Mouse (Mus musculus) adrenal gland, postnatal 14 days (tissue): ENCODE data around the gene Dph5. TPM values are rescaled to one million over a fixed set of nuclear protein-coding genes. Genes with fewer than 3 reads are reported as not detected.
"Not testable (repeated sequence)": the region's sequence is repeated elsewhere in the genome, so short reads cannot be mapped to it uniquely, and the experiment has no call there.

Experiments
- DNase-seq: peaks from one replicate; pipeline ENCODE4 v3.0.0; 2021; ENCODE audit warnings: mixed read lengths
- total RNA-seq: library from RNA; stranded (reverse); gene quantifications from 2 replicates; pipeline ENCODE4 v1.2.3, GENCODE M21; 2021

The Dph5 gene
- total RNA-seq, 1 experiment from 2014 or later: 20.6 TPM

DNA sequence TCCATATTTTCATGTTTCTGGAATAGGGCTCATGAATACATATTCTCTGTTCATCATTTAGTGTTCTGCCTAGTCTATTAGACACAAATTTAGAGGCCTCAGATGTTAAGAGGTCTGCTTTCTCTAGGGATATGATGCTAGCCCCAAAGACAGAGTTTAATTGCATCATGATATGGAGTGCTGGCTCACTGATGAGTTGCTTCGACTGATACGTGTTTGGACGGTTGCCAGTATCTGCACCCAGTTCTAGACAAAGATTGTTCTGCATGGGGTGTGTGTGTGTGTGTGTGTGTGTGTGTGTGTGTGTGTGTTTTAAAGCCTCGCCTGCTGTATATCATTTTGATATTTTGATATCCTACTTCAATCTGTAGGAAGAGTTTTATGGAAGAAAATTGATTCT, 4.7 kb downstream of the Dph5 start:
- DNase-seq: no peak

DNA sequence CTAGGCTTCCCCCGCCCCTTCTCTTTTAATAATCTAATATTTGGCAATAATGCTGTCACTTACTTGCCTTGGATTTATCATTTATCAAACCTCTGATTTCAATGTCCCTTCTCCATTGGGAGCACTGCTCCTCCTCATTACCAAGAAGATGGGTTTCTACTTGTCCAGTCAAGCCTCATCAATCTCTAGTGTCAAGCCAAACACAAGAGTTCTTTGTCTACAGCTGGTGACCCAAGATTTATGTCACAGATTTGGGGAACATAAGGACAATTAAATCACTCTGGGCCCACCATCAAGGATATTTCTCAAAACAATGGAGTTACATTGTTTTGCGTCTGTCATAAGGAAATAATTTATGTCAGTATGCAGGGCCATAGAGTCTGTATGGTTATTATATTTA, 5.5 kb downstream of the Dph5 start:
- DNase-seq: no peak

DNA sequence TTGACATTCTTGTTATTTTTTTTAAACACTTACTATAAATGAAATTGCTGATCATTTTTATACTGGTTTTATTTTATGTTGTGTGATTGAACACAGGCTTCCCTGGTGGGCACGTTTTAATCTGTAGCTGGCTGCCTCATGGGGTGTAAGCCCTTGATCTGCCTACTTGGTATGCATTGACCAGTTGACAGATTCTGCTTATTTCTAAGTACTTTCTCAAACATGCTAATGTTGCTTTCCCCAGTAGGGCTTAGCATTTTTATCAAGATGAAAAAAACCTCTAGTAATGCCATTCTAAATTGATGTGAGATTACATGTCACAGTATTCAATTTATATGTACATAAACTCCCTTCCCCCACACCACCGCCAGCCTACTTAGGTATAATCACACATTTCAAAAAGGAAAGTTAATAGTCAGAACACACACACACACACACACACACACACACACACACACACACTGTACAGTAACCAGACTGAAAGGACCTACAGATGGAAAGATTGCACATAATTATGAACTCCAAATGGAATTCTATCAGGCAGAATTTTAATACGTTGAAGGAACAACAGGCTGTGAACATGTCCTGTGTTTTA, 10.8 kb downstream of the Dph5 start:
- no peak for DNase-seq

DNA sequence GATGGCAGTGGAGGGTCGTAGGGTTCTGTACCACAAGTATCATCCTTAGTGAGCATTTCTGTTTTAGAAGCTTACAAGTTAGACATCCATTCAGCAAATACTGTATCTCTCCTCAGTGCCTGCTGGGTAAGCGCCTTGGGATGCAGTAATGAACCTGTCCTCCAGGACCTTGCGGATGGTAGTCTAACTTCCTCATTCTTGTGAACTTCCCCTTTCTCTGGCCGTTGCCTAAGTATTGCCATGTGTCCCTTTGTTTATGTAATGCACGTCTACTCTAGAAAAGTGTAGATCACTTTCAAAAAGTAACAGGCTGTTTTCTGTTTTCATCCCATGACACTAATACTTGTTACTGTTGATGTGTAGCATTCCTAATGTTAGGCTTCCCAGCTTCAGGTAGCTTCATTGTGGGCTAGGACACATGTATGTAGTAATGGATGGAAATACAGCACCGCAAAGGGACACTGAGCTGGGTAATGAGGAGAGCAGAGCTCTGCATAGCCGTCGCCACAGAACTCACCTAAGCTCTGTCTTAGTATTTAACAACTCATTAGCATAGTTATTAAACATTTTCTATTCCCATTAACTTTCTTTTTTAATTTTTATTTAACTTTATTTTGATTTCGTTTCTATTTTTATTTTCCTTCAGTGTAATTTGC, 14.8 kb downstream of the Dph5 start:
- DNase-seq: no peak

DNA sequence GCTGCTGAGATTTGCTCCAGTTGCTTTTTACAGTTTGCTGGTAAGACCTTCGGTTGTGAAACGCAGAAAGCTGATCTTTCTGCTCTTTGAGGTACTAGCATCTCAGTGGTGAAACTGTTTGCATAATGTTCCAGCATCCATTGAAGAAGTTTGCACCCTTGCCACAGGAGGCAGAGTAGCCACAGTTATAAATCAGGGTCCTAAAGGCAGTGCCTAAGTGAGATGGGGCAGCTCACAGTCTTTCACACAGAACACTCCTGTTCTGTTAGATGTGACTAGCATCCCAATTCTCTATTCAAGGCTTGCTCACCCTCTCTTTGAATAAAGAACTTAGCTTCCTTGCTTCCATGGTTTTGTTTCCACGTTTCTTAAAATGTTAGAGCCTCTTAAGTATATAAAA, 17.4 kb downstream of the Dph5 start:
- no peak for DNase-seq

DNA sequence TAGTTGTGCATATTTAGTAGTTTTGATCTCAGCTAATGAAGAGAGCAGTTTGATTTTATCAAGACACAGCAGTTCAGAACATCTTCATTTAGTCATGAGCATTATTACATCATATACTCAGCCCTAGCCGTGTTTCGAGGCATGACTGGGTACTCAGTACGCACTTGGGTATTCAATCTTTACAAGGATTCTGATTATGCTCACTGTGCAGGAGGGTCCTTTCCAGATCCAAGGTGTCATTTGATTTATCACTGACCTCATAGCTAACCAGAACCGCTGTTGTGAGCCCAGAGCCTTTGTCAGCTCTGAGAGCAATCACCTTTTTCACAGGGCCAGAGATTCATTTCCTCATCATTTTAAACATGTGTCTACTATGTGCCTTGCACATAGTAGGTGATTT, 17.9 kb downstream of the Dph5 start:
- no peak for DNase-seq

DNA sequence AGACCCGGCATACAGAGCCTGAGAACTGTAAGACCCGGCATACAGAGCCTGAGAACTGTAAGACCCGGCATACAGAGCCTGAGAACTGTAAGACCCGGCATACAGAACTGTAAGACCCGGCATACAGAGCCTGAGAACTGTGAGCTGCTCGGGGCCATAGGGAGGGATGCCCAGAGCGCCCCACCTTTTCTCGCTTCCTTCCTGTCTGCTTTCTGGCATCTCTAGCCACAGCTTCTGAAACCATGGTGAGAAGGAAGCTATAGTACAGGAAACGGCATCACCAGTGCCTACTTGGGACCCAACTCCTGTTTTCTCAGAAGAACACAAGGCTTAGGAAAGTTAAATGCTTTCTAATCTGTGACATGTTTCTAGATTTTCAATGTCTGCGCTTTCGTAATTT, 19.8 kb downstream of the Dph5 start:
- not testable (repeated sequence) for DNase-seq

DNA sequence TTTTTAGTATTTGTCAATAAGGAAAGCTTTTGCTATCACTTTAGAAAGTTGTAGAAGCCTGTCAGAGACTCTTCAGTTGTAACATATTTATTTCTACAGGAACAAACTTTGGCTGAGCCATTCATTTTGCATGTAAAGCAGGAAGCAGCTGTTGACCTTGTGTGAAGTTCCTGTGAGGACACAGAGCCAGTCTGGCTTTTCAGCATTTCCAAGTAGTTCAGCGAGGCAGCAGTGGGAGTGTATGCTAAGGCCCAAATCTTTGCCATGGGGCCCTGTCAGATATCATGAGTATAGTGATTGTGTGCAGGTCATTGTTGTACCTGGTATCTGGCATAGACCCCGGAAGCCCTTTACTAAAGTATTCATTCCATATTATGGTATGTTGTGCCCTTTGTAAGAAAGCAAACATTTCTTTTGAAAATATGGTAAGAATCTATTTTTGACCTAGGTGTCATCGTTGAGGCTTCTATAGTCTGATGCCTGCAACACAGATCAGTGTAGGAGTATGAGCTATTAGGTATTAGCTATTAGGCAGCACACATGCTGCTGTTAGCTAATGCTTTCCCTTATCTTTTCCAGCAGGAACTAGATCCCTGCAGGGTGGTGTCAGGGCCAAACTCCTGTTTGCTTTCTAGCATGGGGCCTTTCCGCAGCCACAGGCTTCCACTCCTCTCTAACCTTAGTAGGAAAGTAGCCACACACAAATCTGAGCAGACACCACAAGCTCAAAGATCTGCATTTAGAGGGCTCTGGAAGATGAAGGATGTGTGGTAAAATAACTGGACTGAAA, 37.0 kb downstream of the Dph5 start:
- DNase-seq: peak; percentile 19

DNA sequence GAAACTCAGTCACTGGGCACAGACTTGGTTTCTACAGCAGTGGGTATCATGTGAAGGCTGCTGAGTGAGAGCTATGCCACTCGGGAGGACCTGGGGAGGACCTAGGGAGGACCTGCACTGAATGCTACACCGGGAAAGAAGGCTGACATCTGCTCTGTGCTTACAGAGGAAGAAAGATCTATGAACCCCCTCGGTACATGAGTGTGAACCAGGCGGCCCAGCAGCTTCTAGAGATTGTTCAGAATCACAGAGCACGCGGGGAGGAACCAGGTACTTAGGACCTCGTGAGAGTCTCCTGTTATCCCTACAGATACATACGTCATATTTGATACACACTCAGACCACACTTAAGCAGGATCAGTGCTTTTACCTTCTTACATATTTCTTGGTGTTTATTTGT, 38.9 kb downstream of the Dph5 start:
- DNase-seq: no peak

DNA sequence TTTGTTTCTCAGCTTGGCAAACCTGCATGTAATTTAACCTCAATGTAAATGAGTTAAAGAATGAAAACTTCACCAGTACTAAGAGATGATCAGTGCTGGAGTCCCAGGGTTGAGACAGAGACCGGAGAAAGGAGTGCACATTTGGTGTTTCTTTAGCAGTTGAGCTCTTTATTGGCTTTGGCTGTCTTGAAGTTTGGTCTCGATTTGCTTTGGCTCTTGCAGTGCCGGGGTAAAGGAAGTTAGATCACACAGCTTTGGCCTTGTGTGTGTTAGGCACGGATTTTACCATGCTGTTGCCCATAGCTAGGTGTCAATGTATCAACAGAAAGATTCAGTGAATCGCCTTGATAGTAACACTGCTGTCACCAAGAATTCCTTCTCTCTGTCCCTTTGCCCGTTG, 44.1 kb downstream of the Dph5 start:
- DNase-seq: no peak

DNA sequence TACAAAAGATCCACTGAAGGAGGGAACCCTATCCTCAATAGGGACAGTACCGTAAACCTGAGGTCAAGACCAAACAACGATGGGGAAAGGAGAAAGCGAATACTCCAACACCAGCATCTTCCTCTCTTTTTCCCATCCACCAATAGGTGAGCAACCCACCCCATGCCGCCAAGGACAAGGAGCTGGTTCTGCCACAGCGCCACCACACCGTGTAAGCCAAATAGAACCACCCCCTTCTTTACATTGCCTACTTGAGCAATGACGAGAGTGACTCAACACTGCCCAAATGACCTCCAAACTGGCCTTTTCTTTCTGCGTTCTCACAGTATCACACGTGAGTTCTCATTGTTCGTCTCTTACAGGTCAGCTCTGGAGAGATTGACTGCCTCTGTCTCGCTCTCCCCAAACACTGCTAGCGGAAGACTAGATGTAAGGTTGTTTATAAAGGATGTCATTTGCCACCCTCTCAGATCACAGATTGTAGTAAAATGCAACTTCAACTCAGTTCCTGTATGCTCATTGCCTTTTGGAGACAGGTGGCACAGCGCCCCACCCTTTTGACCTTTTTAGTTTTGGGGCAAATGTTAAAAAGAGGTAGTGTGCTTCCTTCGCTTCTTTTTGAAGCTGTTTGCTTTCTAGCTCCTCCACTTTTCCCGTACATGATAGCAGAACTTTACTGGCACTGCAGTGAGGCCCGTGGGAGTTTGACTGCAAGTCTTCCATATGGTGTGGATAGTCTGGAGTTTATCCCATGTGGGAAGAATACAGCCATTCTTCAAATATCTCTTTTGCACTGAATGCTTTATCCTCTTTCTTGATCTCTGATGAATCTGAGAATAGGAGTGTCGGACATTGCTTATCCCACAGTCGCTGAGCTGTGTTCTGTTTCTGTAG, 45.9 kb downstream of the Dph5 start:
- no peak for DNase-seq

DNA sequence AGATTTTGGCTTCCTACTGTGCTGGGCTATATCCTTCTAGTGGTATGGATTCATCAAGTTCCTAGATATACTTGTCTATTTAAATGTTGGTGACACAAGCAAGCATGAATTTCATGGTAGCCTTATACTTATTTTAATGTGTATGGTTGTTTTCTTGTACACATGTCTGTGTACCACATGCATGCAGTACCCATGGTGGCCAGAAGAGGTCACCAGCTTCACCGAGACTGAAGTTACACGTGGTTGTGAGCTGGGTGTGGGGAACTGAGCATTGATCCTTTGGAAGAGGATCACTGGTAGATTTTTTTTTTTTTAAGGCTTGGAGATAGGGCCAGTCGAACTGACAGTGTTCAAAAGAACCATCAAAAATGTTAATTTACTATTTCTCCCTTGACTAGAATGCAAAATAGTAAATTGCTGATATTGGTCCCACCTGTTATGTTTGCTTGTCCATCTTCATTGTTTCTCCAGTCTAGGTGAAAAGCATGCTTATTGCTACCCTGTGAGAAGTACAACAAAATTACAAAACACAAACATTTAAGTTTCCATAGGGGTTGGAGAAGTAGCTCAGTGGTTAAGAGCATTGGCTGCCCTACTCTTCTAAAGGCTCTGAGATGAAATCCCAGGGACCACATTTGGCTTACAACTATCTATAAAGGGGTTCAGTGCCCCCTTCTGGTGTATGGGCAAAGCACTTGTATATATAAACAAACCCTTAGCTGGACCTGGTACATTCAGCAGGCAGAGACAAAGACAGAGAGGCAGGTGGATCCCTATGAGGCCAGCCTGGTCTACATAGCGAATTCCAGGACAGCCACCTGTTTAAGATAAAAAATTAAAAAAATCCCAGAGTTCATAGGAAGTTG, 49.3 kb downstream of the Dph5 start:
- peak; percentile 76 for DNase-seq

DNA sequence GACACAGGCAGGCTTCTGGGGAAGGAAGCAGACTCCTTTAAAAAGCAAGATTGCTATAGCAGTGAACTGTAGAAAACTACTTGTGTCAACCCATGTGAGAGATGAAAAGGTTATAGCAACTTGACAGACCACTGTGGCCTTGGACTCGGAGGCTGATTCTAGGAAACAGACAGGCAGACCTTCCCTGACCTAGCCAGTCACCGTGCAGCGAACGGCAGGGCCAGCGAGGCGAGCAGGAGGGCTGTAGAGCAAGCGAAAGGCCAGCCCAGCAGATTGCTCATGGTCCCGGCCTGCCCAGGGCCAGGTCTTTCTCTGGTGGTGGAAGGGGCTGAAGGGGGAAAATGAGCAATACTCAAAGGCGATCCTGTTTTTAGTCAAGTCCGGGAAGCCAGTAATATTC, 50.2 kb downstream of the Dph5 start:
- DNase-seq: peak; percentile 75

DNA sequence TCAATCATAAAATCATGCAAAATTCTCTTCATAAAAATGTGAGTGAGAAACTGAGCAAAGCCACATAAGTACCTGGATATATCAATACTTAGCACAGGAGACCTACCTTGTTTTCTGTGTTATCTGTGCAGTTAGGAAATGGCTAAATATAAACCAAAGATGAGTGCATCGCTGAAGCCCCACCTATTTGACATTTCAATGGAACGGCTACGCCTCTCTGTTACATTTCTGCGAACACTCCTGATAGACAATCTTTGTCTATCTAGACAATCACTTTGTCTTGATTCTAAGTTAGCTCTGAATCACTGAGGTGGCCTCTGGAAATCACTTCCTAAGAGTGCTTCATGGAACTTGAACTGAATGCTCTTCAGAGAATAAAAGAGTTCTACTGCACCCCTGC, 52.9 kb downstream of the Dph5 start:
- no peak for DNase-seq

DNA sequence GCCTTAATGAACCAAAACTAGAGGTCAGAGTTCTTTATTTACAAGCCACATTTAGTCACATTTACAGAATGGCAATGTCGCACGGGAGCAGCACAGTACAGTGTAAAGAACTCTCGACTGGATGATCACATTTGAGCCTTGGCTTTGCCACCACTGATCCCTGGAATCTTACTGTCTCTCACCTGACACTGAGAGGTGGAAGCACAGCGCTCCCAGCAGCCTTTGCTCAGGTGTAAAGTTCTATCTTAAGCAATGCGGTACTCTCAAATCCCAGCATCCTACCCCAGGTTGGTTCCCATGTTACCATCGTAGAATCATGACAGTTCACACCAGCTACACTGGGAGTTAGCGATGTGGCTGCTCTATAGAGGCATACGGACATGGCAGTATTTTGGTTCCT, 53.8 kb downstream of the Dph5 start:
- DNase-seq: no peak

DNA sequence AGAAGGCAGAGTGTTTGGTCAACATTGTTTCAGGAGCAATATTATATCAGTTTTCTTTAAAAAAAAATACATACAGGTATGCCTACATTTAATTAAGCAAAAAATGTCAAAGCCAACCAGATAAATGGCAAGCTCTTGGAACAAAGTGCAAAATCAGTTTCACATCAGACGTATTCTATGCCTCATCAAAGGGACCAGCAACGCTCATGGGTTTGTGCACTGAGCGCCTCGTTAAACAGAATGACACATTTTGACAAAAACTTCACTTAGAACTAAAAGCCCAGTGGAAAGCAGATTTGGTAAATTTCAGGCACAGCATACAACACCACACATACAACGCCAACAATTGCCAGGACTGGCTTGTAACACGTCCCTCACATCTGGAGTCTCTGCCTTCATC, 56.7 kb downstream of the Dph5 start:
- DNase-seq: no peak

DNA sequence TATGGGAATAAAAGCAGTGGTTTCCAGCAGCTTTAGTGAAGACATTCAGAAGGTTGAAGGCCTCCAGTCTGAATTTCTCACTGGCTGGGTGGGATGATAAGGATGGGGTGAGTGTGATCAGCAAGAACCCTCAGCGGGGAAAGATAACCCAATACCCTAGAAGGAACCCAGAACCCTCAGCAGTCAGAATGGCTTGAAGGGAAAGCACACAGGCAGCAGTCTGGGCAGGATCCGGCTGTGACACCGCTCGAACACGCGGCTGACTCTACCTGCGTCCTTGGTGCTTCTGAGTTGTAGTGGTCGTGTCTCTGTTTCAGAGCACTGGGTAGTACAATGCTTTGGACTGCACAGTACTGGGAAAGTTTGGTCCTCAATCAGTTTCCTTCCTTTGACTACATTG, 58.6 kb downstream of the Dph5 start:
- no peak for DNase-seq

DNA sequence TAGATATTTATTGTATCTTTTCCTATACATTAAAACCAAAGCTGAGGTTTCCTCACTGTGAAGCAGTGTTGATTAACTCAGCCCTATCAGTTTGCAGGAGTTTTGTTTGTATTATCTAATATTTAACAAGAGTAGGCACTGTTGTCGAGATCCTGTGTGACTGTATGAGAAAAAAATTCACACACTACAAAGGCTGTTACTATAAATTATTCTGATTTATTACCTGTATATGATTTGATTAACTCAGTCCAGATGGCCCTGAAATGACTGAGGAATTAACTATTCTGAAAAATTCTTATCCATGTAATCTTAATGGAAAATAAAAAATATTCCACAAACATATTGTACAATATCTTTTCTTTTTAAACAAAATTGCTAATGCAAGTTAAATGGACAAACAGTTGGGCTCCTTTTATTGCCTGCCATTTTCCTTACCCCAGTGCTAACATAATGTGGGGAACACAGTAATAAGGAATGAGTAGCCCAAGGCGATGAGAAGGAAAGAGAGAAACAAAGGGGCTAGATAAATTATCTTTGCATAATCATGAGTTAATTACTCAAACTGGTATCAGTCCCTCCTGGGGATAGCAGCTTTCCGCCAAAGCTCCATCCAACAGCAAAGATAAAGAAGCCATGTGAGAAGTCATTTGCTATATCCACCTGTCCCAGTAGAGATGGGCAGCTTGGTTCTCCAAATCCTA, 61.7 kb downstream of the Dph5 start:
- DNase-seq: no peak

DNA sequence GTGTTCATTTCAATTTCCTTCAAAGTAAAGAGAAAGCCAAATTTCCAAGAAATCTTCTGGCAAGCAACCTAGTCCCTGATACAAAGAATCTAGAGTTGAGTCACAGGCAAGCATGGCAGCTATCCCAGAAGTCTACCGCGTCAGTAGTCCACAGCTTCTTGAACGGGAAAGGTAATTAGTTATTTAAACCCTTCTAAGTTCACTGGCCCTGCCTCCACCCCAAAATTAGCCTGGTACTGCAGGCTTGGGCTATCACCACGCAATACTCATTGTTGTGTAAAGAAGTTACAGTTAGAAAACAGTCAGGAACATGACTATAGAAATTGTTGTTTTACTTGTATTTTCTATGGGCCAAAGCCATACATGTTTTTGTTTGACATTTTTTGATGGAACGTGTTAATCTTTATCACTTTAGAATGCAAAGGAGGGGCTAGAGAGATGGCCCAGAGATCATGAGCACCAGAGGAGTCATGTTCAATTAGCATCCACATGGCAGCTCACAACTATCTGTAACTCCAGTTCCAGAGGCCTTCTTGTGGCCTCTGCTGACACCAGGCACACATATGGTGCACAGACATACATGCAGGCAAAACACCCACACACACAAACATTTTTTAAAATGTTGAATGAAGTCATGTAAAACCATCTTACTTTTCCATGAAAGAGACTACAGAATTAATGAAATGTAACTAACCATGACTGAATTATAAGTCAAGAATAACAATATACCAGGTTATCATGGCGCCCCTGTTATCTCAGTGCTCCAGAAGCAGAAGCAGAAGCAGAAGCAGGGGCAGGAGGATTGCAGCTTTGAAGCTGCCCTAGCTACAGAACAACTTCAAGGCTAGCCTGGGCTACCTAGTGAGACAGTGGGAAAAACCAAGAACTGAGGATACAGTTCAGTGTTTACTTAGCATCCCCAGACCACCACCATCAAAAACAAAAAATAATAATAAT, 62.6 kb downstream of the Dph5 start:
- DNase-seq: peak; percentile 34

DNA sequence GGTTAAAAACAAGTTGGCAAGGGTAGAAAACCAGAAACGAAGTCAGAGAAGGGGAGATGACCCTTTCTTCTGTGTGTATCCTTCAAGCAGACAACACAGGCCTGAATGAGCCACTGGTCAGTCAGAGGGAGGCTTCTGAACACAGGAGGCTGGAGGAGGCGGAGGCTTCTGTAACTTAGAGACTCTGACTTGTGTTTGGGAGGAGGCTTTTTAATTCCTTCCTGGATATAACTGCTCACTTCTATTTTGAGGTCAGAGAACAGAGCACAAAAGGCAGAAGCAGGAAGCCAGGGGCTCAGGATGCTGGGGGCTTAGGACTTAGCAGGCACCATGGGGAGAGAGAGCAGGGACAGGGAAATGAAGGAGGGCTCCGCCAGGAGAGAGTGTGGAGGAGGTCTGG, 63.6 kb downstream of the Dph5 start:
- no peak for DNase-seq
